Mouse (Mus musculus): ENCODE results near the gene Cavin4. TPM values are rescaled to one million over a fixed set of nuclear protein-coding genes. Genes with fewer than 3 reads are reported as not detected.

Cavin4 gene
- polyA plus RNA-seq (2014; fragmentation: Illumina TruSeq; extraction: RNeasy Lipid Tissue Mini Kit (QIAGEN cat#74804); ENCODE audit: insufficient read depth, low read depth, low replicate concordance), result 0.48 TPM

GRCm38 (mm10) chr4:48663271-48663670 is at the start of gene Cavin4:
Gene Cavin4, plus strand, starts transcription at chr4:48663514.

Other genes starting within 250 kb of the Cavin4 start
- gene Tex10, start 190.1 kb upstream of the Cavin4 start, polyA plus RNA-seq (2014; fragmentation: Illumina TruSeq; extraction: RNeasy Lipid Tissue Mini Kit (QIAGEN cat#74804); ENCODE audit: insufficient read depth, low read depth, low replicate concordance), result 6.4 TPM
- gene Msantd3, start 123.6 kb upstream of the Cavin4 start, polyA plus RNA-seq (2014; fragmentation: Illumina TruSeq; extraction: RNeasy Lipid Tissue Mini Kit (QIAGEN cat#74804); ENCODE audit: insufficient read depth, low read depth, low replicate concordance), result 5.5 TPM
- gene Tmeff1, start 78.3 kb upstream of the Cavin4 start, polyA plus RNA-seq (2014; fragmentation: Illumina TruSeq; extraction: RNeasy Lipid Tissue Mini Kit (QIAGEN cat#74804); ENCODE audit: insufficient read depth, low read depth, low replicate concordance), result 19.5 TPM